Mouse (Mus musculus) right cerebral cortex, adult 2 months (tissue): ENCODE data around the gene Lrrc74a.

Experiments
- DNase-seq, 2 experiments: peaks; one replicate each; pipeline ENCODE4 v3.0.0; 2021 to 2022; ENCODE audit warnings: low spot score in 2 of 2

The Lrrc74a gene

DNA sequence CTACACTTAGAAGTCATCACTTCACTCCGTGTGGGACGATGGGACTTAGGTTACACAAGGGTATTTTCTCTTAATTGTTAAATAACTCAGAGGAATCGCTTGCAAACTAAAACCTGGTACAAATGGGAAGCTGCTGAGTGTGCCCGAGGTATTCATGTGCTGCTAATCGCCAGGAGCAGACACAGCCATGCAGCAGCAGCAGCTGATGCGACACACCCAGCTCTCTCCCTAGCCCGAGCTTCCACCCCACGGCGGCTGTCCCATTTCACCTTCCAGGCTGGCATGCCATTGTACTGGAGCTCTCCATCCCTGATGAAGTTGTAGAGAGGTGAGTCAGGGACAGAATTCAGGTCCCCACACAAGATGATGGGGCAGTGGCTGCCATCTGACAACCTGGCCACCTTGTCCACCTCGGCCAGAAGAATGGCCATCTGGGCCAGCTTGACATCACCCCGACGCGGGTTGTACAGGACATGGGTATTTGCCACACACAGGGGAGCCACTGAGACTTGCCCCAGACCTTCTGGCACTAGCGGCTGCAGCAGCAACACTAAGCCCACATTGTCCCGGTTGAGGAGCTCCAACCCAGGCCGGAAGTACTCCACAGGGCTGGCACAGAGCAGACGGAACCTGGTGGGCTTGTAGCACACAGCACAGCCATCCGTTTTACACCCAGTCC, 14.1 kb upstream of the Lrrc74a start:
- no peak for DNase-seq

DNA sequence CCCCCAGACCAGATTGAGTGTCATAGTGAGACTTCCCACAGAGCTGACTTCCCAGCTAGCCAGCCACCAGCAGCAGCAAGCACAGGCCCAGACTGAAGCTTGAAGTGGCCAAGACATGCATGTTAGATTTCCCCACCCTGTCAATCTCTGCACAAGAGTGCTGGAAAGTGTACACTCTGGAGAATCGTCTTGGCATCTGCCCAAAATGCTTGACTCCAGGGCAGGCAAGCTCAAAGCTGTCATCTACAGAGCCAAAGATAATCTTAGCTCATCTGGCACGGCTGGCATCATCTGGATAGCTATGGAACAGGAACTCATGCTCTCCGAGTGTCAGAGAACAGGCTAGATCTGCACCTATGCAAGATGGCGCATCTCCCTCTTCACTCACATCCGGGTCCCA, 12.7 kb upstream of the Lrrc74a start:
- no peak for DNase-seq

- DNase-seq, result no peak
Measured at GRCm38 (mm10) chr12:86724300-86724699, 9.9 kb upstream of the Lrrc74a start.

DNA sequence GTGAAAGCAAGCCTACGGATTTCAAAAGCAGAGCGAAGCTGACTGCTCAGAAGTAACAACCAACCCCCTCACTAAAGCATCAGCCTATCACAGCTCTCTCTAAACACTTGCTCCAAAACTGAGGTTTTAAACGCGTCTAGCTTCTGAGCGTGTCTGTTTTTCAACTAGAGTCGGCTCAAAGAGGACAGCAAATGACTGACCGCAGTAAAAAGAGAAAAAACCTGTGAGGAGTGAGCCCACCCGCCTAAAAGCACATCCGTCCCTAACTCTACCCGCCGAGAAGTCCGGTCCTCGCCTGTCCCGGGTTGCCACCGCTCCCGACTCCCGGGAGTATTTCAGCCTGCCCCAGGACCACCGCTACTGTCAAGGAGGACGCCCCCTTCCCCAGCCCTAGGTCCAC, 8.5 kb upstream of the Lrrc74a start:
- peak; percentile 31 to 38 for DNase-seq

DNA sequence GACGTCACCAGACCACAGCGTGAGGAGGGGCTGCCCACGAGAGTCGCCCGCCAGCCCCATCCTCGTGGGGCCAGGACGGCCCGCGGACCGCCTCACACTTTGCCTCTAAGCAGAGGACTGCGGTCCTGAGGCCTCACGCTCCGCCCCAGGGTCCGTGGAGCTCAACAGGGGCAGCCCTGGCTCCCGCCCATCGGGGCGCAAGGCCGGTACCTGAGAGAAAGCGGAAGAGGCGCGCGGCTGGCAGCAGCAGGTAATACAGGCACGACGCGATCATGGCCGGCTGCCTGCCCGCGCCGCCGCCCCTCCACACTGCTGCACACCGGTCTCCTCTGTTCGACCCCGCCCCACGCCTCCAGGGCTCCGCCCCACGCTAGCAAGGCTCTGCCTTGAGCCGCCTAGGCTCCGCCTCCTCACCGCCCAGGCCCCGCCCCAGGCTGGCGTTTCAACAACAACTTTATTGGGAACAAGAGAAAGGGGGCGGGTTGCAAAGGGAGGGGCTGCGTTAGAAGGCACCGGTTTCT, 8.0 kb upstream of the Lrrc74a start, which contains the start of gene Angel1:
Angel1 (minus strand) TSS at position 341 of the 521 bp plus-strand sequence.
- peak; percentile 90 to 93 for DNase-seq

DNA sequence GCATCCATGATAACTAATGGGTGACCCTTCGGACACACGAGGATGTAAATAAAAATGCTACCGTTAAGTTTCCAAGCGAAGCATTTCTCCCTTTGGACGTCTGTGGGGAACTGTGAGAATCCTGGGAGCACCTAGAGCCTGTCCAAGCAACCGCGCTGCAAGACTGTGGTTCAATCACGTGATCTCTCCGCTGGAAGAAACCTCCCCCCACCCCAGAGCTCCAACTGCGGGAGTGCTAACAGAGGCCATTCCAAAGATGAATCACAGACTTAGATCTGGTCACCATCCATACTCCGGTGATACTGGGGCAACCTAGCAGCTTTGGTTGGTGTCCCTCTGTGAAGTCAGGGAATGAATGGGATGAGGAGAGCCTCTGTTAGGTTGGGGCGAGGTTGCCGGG, 26.9 kb downstream of the Lrrc74a start:
- DNase-seq, result no peak

- no peak for DNase-seq
Measured at GRCm38 (mm10) chr12:86764060-86764459, 29.9 kb downstream of the Lrrc74a start.

GRCm38 (mm10) chr12:86766467-86766866, 32.3 kb downstream of the Lrrc74a start:
- DNase-seq, result no peak

- DNase-seq, result peak; percentile 68 to 76
Measured at GRCm38 (mm10) chr12:86767868-86768631, 33.9 kb downstream of the Lrrc74a start.

GRCm38 (mm10) chr12:86768986-86769580, 34.9 kb downstream of the Lrrc74a start:
- DNase-seq, result peak; percentile 90 to 94

- DNase-seq, result no peak
Measured at GRCm38 (mm10) chr12:86769819-86770218, 35.6 kb downstream of the Lrrc74a start.

DNA sequence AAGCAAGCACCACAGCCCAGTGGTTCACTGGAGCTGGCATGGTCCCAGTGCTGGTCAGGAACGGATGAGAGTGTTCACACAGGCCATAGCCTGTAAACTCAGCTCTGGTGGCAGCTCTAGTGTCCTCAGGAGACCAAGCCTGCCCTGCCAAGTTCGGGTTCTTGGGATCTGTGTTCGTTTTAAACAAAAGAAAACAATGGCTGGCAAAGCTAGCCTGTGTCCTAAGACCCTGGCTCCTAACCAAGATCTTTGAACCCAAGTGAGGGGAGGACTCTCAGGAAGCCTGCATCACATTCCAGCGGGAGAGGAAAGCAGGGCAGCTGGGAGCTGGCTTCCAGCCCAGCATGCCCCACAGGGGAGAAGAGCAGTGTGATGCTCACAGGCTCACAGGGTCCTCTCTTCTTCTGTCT, 36.1 kb downstream of the Lrrc74a start:
- peak in 1 of 2 experiments; percentile 34 for DNase-seq

DNA sequence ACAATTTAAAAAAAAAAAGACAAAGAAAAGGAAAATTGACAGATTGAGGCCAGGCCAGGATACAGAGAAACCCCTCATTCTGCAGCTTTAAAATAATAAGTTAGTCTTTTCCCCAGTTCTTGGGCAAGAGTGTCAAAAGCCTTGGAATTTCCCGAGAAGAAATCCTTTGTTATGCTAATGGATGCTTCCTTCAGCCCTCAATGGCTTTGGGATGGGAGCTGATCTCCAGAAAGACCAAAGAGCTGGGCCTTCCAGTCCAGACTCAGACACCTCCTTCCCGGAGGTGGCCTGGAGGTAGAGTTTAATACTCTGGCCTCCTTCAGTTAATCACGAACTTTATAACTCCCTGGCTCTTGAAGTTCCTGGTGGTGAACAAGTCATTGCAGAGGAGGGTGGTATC, 36.8 kb downstream of the Lrrc74a start:
- no peak for DNase-seq

DNA sequence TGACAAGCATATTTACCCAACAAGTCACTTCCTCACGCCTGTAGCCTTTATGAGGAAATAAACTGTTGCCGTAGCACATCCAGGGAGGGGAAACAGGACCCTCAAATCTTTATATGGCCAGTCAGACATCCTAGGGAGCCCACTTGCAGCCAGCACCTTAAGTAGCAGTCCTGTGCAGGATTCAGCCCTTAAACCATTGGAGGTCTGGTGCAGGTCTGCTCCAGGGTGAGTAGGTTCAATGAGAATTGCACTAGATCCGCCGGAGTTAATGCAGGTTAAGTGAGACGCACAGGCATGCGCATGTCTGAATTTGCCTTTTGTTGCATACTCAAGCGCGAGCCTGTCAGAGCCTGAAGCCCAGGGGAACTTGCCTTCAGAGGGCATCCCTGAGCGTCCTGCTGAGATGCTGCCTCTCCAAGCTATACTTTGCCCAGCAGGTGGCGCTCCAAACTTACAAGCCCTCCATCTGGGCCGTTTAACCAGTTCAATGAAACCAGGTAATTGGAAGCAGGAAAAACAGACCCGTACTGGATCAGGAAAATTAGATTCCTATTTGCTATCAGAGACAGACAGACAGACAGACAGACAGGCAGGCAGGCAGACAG, 37.8 kb downstream of the Lrrc74a start:
- peak; percentile 94 to 97 for DNase-seq

DNA sequence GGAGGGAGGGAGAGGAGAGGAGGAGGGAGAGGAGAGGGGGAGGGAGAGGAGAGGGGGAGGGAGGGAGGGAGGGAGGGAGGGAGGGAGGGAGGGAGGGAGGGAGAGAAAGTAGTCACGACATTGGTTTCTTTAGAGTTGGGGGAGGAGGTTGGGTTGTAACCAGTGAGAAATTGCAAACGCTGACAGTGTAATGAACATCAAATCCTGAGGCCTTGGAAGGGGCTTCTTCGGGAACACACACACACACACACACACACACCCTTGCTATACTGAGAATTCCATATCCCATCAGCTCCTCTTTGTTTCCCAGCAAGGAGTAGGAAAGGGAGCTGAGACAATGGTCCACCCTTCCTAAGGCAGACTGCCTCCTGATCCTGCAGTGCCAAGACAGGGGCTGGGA, 38.4 kb downstream of the Lrrc74a start:
- no peak for DNase-seq

DNA sequence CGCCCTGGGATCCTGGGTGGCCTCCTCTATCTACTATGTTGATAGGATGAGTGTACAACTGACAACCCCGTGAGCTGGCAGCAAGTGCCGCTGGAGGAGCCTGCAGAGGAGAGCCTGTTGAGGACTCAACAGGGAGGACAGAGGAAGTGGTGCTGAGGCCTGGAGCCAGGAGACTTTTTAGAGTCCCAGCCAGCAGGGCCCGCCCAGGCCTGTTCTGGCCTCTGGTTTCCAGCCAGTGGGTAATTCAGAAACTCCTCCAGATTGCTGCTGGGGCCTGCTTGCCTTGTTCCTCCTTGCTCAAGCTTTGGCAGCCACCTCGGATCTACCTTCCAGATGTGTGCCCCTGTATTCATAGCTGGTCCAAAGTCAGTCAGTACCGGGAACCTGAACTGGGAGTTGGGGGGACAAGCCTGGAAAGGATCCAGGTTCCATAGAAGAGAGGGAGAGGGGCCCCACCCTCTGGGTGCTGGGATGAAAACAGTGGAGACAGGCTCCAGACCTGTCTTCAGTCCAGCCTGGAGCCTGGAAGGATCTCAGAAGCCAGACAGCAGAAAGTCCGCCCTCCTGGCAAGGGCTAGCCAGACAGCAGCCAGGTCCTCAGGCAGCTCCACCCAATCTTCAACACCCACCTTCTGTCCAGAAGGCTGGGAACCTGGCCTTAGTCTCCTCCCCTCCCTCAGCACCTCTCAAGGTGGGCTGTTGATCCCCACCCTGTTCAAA, 41.6 kb downstream of the Lrrc74a start:
- DNase-seq, result no peak

- DNase-seq, result no peak
Measured at GRCm38 (mm10) chr12:86776341-86776860, 42.2 kb downstream of the Lrrc74a start.

- DNase-seq, result no peak
Measured at GRCm38 (mm10) chr12:86778531-86778930, 44.4 kb downstream of the Lrrc74a start.

DNA sequence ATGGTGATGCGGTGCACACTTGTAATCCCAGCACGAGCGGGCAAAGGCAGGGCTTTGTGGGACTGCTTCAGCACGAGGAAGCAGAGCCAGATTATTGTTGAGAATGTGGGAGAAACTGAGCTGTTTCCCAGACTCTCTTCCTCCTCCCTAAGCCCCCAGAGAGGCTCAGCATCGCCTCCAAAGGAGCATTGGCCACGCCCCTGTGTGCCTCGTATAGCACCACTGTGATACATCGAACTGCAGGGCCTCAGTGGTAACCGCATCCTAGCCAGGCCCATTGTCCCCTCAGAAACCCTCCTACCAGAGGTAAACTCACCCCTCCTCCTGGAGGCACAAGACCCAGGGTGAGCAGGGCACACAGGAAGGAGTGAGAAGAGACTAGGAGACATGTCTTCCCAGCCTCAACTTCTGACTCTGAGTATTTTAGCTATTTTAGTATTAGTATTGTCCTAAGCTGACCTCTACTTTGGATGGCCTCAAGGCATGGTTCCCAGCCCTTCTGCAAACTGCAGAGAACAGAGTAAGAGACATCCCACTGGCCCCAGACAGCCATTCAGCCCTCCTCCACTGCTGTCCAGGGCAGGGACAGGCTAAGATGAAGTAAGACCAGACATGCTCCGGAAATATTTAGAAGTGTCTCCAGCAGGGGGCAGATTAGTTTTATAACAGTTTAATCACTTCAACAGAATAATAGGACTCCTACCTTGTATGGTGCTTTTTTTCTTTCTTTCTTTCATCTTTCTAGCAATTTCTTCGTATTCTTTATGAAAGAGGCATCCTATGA, 45.2 kb downstream of the Lrrc74a start:
- no peak for DNase-seq

DNA sequence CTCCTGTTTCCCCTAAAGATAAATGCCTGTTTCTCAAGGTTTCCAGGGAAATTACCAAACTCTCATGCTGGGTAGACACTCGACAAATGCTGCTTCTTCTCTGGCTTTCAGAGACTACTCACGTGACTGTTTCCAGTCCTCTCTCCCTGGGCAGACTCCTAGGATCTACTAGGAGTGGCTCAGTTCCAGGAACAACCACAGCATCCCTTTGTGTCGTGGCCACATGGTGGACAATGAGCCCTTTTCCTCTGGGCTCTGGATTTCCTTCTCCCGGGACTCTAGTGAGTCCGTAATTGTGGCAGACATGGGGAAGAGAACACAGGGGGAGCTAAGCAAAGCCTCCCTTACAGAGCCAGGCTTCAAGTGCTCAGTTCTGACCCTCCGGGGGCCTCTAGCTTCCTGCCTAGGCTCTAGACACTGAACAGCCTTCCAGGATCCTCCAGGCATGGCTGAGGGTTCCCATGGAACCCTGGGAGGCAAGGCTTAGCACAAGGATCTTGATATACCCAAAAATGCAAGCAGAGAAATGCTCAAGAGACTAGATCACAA, 47.6 kb downstream of the Lrrc74a start:
- no peak for DNase-seq
